In genomic region chr4:119919349-119919748, GRCm38 (mm10) we compare ENCODE assay signal across 18 mouse cellular contexts.
"Had no signal": no experiment of that assay in that cellular context is flagged by ENCODE, and none has a peak within 500 bp of the region (broad histone marks: within the 10 kb centered on the region; RNA-seq: fewer than 3 reads in every experiment).

No protein-coding gene starts in this region.

- H3K4me1 ChIP-seq: lung, embryonic 15.5 days; midbrain, embryonic 15.5 days had no signal

- H3K27me3 ChIP-seq: lung, embryonic 15.5 days; midbrain, embryonic 15.5 days; neural tube, embryonic 13.5 days had no signal

- H3K36me3 ChIP-seq: lung, embryonic 15.5 days; midbrain, embryonic 15.5 days; neural tube, embryonic 13.5 days had no signal

- H3K4me3 ChIP-seq: left cerebral cortex, adult 2 months; lung, embryonic 15.5 days; midbrain, embryonic 15.5 days; myocyte; neural tube, embryonic 13.5 days had no signal

- H3K9me3 ChIP-seq: lung, embryonic 15.5 days; midbrain, embryonic 15.5 days had no signal

- ATAC-seq: midbrain, embryonic 15.5 days had no signal

- DNase-seq: kidney, adult 18-20 months; kidney, adult 9 months; kidney, postnatal 10 days; kidney, postnatal 36 days; layer of hippocampus, adult 9-11 months; lung, adult 18-20 months; lung, postnatal 10 days; lung, postnatal 36 days; retina, postnatal 1 day; right cerebral cortex, postnatal 25 days; thymus, postnatal 4 days had no signal

- H3K4me2 ChIP-seq: lung, embryonic 15.5 days; midbrain, embryonic 11.5 days; midbrain, embryonic 15.5 days; neural tube, embryonic 13.5 days had no signal

- H3K27ac ChIP-seq: left cerebral cortex, adult 2 months; liver, embryonic 14.5 days; lung, embryonic 15.5 days; midbrain, embryonic 15.5 days; neural tube, embryonic 13.5 days had no signal

- H3K9ac ChIP-seq: liver, embryonic 14.5 days; lung, embryonic 15.5 days; midbrain, embryonic 15.5 days; neural tube, embryonic 13.5 days had no signal
